Mouse (Mus musculus) ovary, postnatal 36 days (tissue): ENCODE data around the gene Nfkbib.
A peak's percentile ranks its signal among the peaks of the same experiment; 100 is the strongest.

Experiments
- DNase-seq: peaks from one replicate; pipeline ENCODE4 v3.0.0; 2022; ENCODE audit warnings: low spot score, mixed read lengths

Gene Nfkbib

GRCm38 (mm10) chr7:28767462-28767965 is at the start of gene Nfkbib:
TSS of gene Nfkbib (minus strand) at chr7:28767512.
- DNase-seq: no peak

GRCm38 (mm10) chr7:28816920-28817319 is 49.6 kb upstream of the Nfkbib start:
- DNase-seq: no peak

- no peak for DNase-seq
Observed at GRCm38 (mm10) chr7:28816201-28816600, 48.9 kb upstream of the Nfkbib start.

GRCm38 (mm10) chr7:28815230-28815629 is 47.9 kb upstream of the Nfkbib start:
- DNase-seq: no peak

GRCm38 (mm10) chr7:28814306-28815034 is 47.2 kb upstream of the Nfkbib start:
- no peak for DNase-seq

- no peak for DNase-seq
Observed at GRCm38 (mm10) chr7:28812949-28813348, 45.6 kb upstream of the Nfkbib start.

GRCm38 (mm10) chr7:28812436-28812835 is 45.1 kb upstream of the Nfkbib start:
- DNase-seq: no peak

- DNase-seq: no peak
Observed at GRCm38 (mm10) chr7:28811640-28812275, 44.4 kb upstream of the Nfkbib start.

GRCm38 (mm10) chr7:28811228-28811627 is 43.9 kb upstream of the Nfkbib start:
- peak; percentile 96 for DNase-seq

- peak; percentile 98 for DNase-seq
Observed at GRCm38 (mm10) chr7:28810107-28811066, 43.1 kb upstream of the Nfkbib start.

- DNase-seq: peak; percentile 68
Observed at GRCm38 (mm10) chr7:28809401-28810089, 42.2 kb upstream of the Nfkbib start.

- peak; percentile 96 for DNase-seq
Observed at GRCm38 (mm10) chr7:28808957-28809393, 41.7 kb upstream of the Nfkbib start.

- no peak for DNase-seq
Observed at GRCm38 (mm10) chr7:28808221-28808941, 41.1 kb upstream of the Nfkbib start, which contains the start of gene Hnrnpl. TSS of gene Hnrnpl (plus strand) at chr7:28808541.

- DNase-seq: peak; percentile 48
Observed at GRCm38 (mm10) chr7:28807641-28808220, 40.4 kb upstream of the Nfkbib start.

- DNase-seq: no peak
Observed at GRCm38 (mm10) chr7:28806869-28807268, 39.6 kb upstream of the Nfkbib start.

- DNase-seq: no peak
Observed at GRCm38 (mm10) chr7:28803756-28804155, 36.4 kb upstream of the Nfkbib start.

GRCm38 (mm10) chr7:28802846-28803588 is 35.7 kb upstream of the Nfkbib start:
- no peak for DNase-seq

- DNase-seq: peak; percentile 42
Observed at GRCm38 (mm10) chr7:28801901-28802670, 34.8 kb upstream of the Nfkbib start.

- DNase-seq: no peak
Observed at GRCm38 (mm10) chr7:28801451-28801850, 34.1 kb upstream of the Nfkbib start.
